Mouse (Mus musculus) cerebellum, adult 9-11 months (tissue): ENCODE measurements around the gene Tex35.

ENCODE experiments used
- DNase-seq: peaks from one replicate; pipeline ENCODE4 v3.0.0; 2022

Tex35 gene

DNA sequence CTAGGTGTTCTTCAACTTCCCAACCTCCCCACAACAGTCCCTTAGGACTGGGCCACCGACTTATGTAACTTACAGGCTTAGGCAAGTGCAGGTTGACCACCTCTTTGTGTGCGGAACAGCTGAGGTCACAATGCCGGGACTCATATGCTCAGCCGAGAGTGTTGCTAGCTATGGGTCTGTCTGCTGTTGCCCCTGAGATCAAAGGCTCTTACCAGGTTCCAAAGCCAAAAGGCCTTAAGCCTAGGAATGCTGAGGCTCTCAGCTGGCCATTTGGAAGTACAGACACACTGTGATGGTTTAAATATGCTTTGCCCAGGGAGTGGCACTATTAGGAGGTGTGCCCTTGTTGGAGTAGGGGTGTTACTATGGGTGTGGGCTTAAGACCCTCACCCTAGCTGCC, at the start of gene Tex35:
Tex35 (minus strand) TSS at position 101 of the 400 bp plus-strand sequence.
- DNase-seq, result no peak

DNA sequence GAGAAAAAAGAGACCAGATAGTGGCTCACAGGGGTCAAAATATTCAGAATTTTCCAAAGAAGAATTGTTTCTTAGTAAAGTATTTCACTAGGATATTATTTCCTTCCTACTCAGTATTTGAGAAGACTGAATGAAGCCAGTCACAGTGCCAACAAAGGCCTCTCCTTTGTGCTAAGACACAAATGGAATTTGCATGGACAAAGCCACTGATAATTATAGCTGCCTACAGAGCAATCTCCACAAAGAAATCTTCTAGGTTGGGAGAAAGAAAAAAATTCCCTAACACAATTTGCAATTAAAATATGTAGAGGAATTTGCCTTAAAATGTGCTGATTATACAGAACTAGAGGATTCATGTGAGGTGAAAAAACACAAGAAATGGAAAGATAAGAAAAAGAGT, 45.3 kb upstream of the Tex35 start:
- DNase-seq, result no peak

DNA sequence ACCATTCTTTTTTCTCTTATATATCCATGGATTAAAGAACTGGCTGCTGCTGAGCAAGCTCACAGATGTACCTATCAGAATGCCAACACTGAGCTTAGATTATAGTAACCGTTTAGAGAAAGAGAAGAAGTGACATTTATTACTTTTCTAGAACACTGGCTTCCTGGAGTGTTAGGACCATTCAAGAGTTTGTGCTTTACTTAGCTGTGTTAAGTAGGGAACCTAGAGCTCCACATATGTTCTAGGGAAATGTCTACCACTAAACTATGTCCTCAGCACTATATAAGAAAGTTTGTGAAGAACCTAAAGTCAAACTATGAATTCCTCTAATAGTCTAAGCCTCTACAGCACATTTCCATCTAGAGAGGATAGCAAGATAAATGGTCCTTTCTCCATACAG, 41.6 kb upstream of the Tex35 start:
- DNase-seq, result no peak

DNA sequence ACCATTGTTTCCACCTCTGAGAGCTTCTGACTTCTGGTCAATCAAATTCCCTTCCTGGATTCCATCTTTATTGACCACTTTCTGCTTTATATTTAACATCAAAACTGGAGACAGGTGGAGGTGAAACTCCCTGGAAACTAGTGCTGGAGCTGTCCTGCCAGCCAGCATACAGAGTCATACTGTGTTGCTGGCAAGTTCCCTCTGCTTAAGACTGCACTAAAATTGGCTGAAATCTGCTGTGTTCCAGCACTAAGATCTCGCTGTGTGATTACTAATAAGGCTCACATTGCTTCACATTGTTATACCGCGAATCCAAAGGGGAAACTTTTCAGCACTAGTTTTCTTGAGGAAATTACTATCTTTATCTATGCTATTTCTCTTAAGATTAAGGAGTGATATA, 36.1 kb upstream of the Tex35 start:
- DNase-seq, result peak; percentile 12

DNA sequence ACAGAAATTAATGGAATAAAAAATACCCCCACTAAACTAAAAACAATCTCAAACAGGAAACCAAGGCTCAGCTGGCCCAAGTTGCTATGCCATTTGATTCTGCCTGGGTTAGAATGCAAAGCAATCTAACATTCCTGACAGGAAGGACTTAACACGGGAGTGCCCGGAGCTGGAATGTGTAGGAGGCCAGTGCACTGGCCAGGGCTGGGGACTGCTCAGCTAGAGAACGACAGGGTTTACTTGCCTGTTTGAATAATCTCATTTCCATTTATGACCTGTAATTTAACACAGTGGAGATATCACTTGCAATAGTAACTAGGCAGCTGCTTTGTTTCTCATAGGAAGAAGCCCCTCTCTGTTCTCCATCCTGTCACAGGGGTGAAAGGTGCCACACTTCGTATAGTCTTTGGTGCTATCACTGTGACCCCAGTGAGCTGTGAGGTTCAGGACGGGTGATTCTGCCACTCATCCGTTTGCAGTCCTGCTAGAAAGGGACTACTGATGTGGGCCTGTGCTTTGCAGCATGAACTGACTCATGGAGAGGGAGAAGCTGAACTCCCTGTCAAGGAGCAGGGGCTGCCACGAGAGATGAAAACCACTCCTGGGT, 34.9 kb upstream of the Tex35 start:
- DNase-seq, result no peak

DNA sequence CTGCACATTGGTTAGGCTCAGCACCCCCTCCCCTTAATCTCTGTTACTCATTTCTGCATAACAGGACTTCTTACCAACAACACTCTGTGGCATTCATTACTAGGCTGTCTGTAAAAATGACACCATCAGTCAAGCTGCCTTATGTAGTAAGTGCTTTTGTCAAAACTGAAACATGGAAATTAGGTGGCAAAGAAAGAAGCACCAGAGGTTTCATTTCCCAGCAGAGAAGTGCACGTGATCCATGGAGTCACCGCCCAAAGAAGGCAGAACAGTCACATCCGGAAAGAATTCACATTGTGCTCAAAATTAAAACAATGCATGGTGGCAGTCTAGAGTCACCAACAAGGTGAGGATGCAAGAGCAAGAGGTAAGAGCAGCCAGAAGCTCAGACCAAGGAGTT, 32.5 kb upstream of the Tex35 start:
- DNase-seq, result no peak

DNA sequence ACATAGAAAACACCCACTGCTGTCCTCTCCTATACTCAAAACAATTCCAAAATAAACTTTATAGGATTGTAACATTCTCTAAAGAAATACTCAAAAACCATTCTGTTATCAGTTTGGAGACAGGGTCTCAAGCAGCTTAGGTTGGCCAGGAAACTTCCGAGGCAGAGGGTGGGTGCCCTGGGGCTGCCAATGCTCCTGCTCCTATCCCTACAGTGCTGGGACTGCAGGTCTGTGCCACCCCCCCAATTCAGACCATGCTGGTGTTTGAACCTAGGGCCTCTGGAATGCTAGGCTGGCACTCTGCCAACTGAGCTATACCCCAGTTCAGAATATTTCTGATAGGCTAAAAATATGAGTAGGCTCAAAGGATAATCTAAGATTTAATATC, 29.4 kb upstream of the Tex35 start:
- DNase-seq, result no peak

DNA sequence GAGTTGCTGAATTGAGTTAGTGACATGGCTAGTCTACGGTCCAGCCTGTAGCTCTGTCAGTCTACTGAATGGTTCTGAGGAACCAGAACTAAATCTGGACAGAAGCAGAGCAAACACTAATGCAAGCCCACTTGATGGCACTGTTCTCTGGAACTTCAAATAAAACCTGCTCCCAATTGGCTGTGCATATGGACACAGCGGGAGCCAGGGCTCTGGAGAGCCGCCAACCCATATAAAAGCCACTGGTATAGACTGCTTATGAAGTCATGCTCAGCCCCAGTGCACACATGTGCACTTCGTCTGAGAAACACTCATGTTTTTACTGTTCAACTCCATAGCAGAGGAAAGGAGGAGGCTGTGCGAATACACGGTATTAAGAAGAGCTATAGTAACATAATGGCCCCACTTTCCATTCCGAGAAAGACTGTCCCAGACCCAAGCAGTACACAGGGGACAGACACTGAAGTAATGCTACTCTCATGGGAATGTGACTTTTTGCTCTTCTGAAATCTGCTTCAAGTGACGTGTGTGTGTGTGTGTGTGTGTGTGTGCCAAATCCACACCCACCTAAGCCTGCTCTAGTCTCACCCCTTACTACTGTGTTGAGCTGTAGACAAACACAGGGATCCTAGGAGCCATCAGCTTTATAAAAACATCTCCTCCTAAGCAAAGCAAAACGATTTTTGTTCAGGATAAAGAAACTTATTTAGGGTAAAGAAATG, 28.8 kb upstream of the Tex35 start:
- DNase-seq, result peak; percentile 55

DNA sequence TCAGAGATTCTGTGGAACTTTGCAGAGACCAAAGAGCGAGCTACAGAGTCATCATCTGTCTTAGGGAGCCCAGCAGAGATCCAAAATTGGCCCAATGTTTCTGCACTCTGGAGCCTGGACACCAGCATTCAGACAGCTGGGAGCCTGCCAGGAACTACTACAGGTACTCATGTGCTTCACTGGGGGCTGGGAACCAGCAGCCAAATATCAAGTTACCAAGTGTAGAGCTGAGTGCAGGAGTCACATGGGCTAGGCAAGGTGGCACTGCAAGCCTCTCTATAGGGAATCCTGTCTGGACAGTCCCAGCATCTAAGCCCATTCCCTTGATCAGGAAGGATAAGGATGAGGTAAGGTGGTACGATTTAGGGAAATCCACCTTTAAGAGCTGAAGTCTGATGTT, 19.7 kb upstream of the Tex35 start:
- no peak for DNase-seq

DNA sequence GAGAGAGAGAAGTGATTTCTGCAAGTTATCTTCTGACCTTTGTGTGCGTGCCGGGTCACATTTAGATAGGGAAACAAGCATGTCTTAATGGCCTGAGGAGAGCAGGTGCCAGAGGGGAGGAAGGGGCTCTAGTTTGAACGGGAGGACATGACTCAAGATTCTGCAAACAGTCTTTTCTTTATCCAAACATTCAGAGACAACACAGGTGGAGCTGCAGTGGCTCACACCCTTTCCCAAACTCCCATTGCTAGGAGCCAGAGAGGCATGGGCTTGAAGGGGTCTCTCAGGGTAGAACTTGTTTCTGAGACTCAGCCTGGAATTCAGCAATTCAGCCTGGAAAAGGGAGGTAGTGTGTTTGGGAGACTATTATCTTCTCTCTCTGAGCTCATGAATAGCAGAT, 15.4 kb upstream of the Tex35 start:
- DNase-seq, result no peak

DNA sequence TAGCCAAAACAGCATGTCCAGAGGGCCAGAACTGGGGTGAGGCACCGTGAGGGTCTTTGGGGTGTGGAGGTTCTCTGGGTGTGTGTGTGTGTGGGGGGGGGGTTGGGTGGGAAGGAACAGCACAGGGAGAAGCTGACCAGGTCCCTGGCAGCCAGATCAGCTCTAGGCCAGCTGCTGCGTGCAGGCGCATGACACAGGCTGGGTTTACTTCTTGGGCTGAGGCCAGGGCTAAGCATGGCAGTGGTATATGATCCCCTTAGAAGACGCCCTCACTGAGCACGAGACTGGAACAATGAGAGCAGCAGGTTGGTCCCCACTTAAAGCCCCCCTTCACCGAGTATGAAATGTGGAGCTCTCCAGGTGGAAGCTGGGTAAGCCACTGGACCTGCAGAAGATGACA, 10.7 kb upstream of the Tex35 start:
- DNase-seq, result no peak

DNA sequence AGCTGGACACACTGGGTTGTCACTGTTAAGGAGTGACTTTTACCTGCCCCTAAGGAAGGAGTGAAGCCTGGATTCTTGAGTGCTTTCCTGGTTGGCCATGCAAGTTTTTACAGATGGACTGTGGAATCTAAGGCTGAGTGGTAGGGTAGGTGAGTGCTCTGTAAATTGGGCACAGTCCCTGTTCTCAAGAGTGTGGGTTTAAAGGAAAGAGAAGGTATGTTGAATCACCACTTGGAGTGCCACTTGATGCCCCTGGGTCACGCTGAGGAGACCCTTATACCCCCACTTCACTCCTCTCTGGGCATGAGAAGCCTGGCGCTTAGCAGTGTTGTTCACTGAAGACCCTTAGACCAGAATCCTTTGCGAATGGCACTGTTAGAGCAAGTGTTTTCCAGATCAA, 9.0 kb upstream of the Tex35 start:
- no peak for DNase-seq

DNA sequence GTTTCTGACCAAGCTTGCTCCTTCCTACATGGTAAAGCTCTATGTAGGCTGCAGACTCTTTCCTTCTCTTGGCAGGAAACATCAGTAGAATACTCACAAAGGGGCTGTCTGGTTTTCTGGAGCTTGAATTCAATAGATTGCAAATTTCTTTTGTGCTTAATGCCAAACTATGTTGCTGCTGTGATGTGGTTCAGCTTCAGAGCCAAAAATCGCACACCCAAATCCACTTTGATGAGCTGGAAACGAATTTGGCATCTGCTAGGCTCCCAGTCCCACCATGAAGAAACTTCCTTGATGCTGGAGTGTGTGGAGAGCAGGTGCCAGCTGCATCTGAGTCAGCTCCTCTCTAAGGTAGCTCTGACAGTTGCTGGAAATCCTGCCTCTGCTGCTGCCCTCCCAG, 6.0 kb upstream of the Tex35 start:
- no peak for DNase-seq

DNA sequence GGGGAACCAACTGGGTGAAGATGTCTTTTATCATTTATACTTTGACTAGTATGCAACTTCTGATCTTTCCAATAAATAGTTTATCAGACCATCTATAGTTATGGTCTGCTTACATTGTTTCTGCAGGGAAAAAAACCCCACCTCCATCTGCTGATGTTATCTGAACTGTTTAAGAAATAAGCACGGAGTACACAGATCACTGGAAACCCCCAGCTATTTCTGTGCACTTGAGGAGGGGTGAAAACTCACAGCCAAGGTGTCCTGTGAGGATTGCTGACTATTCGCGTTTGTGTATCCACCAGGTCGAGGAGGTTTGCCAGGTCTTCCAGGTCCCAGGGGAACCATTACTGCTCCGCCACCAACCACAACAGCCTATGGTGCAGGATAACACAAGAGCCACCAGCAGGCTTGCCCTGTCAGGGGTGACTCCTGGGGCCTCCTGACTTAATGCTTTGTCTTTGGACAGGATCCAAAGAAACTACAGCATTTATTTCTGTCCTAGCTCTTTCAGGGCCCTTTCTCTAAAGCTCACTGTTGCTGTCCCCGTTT, 1.9 kb upstream of the Tex35 start:
- DNase-seq, result no peak

DNA sequence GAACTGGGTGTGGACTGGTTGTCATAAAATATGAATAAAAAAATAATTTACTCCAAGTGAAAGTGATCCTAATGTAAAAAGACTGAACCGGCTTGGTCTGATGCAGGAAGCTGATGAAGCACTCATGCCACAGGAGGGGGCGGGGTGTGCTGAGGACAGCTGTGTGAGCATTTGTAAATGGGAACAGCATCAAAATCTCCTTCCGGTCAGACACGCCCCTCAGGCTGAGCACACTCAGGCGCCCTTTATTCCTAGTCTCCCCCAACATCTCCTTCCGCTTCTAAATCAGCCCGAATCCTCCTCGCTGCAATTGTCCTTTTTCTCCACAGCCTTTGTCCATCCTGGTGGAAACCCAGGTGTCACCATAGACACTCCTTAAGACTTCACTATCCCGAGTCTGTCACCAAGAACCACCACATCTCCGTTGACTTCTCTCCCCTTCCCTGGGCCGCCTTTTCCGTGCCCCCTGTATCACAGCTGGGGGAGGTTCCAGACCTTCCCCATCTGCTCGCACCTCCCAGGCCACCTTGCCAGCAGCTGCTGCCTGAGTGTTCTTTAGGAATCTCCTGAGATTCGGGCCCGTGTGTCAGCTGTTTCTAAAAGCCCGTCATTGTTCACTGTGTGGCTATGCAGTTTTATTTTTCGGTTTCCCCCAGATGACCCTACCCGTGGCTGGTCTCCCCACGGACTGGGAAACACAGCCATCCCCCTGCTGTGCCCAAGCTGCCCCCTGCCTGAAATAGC, 7.2 kb downstream of the Tex35 start:
- no peak for DNase-seq

DNA sequence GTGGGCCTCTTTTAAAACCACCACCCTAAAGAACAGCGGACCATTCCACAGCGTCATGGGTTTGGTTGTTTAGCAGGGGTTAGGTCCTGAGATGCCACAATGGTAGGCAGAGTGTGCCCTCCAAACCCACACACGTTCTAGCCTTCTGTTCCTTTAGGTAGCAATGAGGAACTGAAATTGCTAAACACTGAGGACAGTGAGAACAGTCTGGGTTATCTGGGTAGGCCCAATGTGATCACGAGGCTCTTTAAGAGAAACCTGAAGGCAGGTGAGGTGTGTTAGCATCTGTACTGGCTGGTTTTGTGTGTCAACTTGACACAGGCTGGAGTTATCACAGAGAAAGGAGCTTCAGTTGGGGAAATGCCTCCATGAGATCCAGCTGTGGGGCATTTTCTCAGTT, 12.9 kb downstream of the Tex35 start:
- DNase-seq, result no peak

DNA sequence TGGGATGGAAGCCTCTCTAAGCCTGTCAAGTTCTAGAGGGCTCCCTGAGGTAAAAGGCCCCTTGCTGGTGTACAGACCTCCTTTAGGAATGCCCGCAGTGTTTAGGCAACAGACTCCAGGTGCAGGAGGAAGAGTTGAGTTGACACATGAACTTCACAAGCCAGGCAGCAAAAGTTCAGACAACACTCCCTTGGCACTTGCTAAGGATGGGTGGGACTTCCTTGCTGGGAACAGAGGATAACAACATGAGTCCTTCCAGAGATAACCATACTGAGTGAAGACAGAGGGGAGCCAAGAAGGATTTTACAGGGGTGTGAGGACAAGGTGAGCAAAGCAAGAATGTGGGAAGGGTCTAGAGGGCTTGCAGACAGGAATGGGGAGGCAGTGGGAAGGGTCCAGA, 15.9 kb downstream of the Tex35 start:
- DNase-seq, result no peak

DNA sequence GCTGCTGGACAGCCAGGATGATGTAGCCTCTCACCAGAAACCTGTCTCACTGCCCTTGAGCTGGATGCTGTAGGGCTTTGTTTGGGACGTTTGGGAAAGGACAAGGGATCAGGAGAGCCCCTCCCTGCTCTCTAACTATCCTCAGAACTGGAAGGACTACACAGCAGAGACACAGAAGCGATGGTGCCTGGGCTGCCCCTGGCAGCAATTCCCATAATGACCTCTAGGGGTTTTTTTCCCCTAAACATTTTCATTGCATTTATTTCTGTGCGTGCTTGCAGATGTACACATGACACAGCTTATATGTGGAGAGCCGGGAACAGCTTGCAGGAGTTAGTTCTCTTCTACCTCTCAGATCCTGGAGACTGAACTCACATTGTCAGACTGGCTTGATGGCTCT, 16.3 kb downstream of the Tex35 start:
- no peak for DNase-seq

DNA sequence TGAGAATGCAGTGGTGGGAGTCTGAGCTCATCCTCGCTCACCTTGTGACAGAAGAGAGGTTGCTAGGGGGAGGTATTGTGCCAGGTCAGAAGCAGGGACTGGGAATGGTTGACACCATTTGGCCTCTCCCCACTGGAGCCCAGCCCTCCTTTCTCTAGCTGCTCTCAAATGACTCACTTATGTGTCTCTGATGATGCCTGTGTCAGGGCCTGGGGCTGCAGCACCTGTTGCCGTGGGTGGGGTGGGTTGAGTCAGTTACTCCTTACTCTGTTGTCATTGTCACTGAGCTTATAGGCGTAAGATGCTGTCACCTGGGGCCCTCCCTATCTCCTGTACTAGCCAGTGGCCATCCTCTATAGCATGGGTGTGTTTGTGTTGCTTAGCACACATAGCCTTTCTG, 17.6 kb downstream of the Tex35 start:
- no peak for DNase-seq

DNA sequence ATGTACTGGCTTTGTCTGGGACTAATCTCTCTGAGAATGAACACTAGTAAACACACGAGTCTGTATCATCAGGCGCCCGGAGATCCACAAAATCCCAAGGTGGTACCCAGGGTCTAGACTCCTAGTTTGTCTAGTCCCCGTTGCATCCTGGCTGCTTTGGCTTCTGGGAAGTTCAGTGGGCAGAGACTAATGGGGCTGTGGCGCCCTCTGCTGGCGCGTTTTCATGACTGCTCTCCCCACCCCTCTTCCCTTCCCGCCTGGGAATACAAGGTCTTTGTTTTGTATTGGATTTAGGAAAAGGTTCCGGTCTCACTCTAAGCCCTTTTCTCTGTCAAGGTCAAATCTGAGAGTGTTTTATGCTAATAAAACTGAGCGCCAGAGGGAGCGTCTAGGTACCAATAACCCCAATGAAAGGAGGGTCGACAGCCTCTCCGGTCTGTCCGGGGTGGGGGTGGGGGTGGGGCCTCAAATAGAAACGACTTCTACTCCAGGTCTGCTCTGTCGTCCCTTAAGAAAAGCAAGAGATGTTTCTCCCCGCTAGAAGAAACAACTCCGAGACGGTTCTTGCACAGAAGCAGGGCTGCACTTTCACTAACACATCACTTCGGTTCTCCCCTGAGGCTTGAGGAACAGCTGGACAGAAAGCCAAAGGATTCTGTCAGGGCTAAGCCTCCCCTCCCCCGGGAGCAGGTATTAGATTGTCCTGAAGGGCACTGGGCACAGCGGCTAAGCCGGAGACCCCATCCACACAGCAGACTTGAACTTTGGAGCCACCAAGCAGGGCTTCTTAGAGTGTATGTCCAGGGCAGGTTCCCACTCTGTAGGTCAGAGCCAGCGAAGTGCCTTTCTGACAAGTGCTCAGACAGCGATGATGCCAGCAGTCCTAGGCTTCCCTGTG, 22.1 kb downstream of the Tex35 start:
- peak; percentile 10 for DNase-seq

DNA sequence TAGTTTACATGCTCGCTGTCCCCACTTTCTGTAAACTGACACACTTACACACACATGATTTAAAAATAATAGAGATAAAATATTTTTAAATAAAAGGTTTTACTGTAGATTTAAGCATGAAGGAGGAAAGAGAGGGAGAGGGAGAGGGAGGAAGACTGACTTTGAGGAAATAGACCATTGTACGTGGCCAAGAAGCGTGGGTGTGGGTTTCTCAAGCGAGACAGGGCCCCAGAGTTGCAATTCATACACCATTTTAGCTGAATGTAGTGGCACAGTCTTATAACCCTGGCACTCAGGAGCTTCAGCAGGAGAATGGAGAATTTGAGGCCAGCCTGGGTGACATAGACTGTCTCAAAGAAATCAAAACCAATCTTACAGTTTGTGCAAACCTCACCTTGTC, 25.5 kb downstream of the Tex35 start:
- no peak for DNase-seq

DNA sequence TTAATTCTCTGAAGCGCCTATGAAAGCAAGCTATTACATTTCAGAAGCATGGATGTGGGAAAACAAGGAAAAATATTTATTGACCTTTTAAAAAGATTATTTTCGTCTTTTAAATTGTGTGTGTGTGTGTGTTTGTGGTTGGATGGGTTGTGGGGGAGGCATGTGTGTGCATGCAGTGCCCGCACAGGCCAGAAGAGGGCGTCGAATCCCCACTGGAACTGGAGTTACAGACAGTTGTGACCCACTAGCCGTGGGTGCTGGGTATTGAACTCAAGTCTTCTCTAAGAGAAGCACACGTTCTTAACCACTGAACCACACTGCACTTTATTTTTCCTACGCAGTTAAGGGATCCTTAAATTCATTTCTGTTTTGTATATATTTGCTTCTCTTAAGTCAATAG, 26.5 kb downstream of the Tex35 start:
- no peak for DNase-seq
